Mouse (Mus musculus) heart, postnatal 4 days (tissue): ENCODE results near the gene Bcl2l15. TPM values are rescaled to one million over a fixed set of nuclear protein-coding genes. Genes with fewer than 3 reads are reported as not detected.
"Not testable (repeated sequence)": the region's sequence is repeated elsewhere in the genome, so short reads cannot be mapped to it uniquely, and the experiment has no call there.

Experiments
- DNase-seq: peaks from one replicate; pipeline ENCODE4 v3.0.0; 2021
- total RNA-seq, 2 experiments: library from RNA; stranded (reverse); gene quantifications; 2 replicates each; pipeline ENCODE4 v1.2.3; 2021

Bcl2l15 gene
- total RNA-seq, 2 experiments from 2014 or later, result not detected

DNA sequence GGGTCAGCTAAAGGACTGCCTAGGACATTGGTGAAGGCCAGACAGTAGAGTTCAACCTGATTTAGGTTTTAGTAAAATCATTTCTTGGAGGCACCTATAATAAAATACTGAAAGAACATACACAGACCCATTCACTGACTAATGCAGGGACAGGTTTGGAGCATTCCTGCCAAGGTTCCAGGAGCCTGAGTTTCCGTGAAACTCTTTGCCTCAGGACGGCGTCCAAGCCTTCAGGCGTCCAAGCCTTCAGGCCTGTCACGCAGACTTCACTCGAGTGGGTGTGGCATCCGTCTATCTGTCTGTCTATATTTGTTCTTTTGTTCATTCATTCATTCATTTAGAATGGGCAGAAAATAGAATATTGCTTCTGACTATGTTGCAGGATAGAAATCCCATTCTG is 1.3 kb upstream of the Bcl2l15 start:
- DNase-seq, result no peak

DNA sequence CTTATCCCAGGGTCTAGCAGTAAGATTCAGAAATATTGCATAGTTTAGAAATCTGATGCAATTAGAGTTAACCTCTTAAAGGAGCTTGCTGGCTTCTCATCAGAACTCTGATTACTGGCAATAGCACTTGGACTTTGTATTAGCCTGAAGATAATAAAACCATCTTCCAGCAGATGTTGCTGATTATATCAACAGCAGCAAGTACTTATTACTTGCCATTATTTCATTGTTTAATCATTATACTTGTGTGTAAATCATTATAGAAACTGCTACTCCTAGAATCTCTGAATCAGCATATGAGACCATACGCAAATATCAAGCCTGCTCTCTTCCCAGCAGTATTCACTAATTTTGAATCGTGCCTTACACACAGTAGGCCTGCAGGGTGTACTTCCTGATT is 1.6 kb downstream of the Bcl2l15 start:
- no peak for DNase-seq

DNA sequence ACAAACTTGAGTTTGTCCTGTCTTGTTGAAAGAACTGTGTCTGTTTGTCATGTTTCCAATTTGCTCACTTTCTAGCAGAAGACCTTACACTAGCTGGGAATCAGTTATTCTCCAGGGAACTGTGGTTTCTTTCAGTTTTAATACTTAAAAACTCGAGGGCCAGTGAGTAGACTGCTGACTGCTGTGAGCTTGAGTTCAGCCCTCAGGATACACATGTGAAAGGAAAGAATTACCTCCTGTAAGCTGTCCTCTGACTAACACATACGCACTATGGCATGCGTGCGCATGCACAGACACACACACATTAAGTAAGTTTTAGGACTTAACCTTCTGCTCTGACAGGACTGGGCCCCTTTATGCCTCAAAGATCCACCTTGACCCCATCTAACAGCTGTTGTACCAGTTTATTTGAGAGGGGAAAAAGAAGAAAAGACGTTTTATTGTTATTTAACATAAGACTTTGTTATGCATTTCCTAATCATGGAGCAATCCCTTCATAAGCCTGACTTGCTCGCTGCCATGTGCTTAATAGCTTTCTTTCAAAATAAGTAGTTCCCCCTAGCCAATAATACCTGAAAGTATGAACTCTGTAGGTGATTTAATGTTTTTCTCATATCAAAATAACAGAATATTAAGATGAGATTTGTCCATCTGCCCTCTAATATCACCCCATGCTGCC is 3.0 kb downstream of the Bcl2l15 start:
- no peak for DNase-seq

DNA sequence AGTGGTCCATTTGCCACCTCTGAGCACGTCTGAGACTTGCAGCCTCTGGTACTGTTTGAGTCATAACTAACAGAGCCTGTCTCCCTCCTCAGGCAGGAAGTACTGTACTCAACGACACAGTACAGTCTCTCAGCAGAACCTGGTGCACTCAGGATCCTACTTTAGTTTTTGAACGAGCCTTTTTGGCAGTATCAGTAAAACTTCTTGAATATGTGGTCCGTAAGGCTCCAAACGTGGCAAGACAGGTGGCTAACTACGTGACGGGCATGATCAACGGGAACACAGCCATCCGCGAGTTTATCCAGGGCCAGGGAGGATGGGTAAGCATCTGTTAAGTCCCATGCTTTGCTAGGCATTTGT is 3.5 kb downstream of the Bcl2l15 start:
- DNase-seq, result no peak

DNA sequence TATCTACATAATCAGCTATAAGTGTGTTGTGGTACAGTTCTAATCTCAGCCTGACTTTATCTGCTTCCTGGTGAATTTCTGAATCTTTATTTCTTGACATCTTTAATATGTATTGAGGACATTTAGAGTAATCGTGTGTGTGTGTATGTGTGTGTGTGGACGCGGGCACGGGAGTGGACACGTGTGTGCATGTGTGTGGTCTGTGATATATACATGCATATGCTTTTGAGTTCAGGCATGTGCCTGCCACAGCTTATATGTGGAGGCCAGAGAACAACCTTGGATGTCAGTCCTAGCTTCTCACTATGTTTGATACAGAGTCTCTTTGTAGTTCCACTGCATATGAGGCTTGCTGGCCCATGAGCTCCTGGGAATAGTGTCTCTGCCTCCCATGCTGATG is 4.1 kb downstream of the Bcl2l15 start:
- no peak for DNase-seq

DNA sequence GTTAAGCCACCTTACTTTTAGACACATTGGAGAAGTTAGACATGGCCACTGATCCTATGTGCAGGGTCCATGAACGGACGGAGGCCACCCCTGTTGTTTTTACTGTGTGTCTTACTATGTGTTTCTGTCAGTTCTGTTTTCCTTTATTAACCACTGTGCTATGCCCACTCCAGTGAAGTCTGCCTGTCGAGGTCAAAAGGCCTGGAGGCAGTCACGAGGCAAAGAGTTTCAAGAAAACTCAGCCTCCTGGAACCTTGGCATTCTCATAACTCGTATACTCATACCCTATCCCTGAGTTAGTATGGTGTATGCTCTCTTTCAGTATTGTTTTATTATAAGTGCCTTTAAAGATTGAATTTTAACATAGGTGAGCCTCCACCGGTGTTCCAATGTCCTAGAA is 7.3 kb downstream of the Bcl2l15 start:
- no peak for DNase-seq

DNA sequence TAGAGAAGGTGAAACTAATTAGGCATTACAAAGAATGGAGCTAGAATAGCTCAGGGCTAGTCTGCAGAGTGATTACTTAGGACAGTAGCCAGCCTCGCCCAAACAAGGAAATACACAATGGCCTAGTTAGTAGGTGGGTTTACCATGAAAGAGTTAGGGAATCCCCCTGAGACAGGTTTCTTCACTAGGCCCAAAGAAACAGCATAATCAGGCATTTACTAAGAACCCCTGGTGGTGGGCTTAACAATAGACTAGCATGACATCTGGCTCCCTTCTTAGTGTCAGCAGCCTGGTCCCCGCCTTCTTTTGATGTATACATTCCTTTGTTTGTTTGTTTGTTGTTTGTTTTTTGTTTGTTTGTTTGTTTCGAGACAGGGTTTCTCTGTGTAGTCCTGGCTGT is 7.8 kb downstream of the Bcl2l15 start:
- not testable (repeated sequence) for DNase-seq

DNA sequence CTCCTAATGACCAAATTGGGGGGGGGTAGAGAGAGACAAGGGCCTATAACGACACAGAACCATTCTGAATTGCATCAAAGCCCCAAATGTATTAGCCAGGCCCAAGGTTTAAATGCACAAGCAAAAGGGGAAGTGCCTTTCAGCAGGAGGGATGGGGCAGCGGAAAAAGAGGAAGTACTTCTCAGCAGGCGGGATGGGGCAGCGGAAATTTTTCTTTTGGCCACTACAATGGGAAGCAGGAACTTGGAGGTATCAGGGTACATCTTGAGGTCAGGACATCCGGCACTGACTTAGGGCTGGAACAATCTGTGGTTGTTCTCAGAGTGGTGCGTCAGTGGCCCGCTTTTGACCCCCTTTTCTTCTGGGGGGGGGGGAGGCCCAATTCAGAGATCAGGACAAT is 8.5 kb downstream of the Bcl2l15 start:
- not testable (repeated sequence) for DNase-seq

DNA sequence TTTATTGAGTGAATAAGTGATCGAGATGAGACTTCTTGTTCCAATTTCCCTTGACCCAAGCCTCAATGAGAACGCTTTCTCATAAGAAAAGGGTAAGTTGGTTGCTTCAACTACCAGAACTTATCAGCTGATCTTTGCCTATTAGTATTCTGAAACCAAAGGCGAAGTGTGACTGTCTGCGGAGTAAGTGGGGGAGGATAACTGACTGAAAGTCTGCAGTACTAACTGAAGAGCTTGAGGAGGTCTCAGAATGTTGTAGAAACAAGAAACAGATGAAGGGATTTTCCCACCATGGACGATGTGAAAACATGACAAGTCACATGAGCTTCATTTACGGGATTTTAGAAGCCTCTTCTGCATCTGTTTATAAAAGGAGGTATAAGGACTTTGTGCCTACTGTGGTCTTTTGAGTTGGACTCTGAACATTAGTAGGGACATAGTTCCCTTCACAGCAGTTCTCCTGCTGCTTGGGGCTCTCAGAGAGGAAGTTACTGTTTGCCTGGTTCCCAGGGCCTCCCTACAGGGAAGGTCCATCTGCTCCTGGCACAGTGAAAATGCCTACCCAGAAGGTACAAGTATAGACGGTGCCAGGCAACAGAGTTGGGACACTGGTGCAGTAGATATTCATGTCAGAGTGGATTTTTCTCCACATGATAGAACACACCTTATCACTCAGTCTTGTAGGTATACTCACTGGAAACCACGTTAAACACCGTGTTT is 18.4 kb downstream of the Bcl2l15 start:
- DNase-seq, result no peak

DNA sequence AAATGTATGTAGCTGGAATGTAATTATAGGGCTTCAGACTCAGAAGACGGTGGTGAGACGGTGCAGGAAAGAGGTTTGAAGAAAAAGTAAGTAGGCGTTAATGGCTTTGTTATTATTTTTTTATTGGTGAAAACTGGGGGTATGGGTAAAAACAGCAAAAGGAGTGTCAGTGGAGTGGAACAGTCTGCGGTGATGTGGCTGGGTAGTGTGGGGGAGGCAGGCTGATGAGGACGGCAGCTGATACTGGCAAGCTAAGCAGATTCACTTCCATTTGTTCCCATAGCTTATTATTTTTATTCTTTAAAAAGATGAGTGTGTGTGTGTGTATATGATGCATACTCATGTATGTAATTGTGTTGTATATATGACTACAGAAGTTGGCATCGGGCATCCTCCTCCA is 19.1 kb downstream of the Bcl2l15 start:
- no peak for DNase-seq

DNA sequence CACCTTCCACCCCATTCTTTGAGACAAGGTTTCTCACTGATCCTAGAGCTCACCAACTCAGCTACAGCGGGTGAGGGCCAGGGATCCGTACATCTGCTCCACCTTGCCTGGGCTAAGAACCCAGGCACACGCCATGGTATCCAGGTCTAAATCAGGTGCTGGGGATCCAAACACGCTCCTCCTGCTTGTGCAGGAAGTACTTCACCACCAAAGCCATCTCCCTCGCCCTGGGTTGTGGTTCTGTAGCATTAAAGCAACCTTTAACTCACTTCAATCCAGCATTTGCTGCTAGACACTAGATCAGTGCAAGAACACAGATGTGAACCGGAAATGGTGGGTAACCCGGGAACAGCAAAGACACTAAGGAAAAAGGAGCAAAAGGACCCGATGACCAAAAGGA is 19.5 kb downstream of the Bcl2l15 start:
- DNase-seq, result no peak

DNA sequence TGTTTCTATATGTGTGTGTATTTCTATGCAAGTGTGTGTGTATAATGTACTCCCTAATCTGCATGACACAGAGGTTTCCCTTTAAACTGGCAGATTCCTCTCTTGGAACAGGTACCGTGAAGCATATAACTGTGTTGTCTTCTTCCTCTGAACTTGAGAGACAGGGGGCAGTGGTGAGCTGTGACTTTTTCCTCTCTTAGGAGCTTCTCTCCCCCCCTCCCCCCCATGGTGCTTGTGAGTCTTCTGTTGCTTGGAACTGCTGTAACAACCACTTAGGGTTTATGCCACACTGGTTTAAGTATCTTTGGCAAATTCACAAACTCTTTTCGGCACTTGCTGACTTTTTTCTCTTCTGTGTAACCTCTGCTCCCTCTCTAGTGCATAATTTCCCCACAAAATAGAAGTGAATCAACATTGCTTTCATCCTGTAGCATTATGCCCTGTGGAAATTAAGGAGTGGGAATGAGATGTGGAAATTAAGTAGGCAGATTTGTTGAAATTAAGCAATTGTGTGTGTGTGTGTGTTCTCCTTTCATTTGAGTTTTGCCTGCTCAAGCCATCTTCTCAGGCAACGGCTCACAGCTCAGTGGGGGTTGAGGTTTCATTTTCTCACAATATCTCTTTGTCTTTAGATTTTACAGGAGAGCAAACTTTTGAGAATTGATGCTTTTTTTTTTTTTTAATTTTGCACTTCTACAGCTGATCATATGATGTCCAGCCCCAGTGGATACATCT is 20.3 kb downstream of the Bcl2l15 start:
- DNase-seq, result peak; percentile 59

DNA sequence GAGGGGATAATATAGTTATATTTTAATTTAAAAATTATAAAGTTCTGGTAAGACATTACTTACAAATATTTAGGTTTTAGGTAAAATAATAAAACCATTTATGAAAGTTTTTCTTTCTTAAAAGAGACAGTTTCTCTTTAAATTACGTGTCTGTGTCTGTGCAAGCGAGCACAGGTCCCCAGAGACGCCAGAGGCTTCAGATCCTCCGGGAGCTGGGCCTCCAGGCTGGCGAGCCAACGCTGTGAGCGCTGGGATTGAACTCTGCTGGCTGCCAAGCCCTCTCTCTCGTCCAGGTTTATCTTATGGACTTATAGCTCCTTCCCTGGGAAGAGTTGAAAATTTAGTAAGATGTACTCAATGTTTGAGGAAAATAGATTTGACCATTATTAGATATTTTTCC is 21.4 kb downstream of the Bcl2l15 start:
- peak; percentile 16 for DNase-seq

DNA sequence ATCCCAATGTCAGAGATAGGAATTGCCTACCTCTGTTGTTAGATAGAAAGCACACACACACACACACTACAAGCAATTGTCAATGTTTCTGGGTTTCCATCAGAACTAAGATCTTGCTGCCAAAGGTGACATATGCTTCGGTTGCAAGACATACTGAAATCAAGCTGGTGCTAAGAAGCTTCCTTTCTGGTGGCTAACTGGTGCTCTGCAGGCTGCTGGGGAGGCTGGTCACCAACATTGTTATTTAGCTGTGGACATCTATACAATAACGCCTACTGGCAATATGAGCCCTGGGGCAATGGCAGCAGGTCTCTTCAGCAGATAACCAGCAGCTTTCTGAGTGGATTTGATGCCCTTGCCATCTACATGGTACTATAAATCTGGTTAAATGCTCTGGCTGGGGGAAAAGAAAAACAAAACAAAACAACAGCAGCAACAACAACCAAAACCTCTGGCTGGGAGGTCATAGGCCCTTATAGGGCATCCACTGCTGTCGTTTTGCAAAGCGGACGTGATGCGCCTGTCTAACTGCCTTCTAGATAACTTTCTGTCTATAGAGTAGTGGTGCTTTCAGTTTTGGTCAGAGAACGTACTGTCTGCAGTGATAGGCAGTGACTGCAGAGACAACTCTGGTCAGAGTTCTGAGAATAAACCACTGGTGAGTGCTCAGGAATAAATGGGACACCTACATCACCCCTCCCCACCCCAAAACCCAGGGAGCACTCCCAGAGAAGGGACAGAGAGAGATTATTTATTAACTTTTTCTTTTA is 24.8 kb downstream of the Bcl2l15 start:
- no peak for DNase-seq

DNA sequence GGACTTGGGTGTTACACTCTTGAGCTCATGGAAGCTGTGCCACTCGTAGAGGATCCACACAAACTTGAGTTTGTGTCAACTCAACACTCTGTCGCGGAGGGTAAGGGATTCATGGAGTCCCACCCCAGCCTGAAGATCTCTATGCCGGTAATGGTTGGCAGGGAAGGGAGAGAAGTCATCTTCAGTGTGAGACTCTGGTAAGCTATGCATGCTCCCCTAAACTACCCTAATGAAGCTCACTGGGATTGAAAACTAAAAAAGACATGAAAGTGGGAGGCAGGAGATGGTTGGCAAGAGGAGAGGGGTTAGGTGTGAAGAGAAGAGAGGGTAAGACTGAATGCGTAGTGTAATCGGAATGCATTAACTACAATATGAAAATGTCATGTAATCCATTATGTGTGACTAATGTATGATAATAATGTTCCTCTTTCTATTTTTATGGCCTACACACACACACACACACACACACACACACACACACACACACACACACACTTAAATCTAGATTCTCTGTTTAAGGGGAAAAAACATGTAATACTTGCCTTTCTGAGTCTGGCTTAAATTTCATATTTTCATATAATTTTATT is 25.7 kb downstream of the Bcl2l15 start:
- no peak for DNase-seq

DNA sequence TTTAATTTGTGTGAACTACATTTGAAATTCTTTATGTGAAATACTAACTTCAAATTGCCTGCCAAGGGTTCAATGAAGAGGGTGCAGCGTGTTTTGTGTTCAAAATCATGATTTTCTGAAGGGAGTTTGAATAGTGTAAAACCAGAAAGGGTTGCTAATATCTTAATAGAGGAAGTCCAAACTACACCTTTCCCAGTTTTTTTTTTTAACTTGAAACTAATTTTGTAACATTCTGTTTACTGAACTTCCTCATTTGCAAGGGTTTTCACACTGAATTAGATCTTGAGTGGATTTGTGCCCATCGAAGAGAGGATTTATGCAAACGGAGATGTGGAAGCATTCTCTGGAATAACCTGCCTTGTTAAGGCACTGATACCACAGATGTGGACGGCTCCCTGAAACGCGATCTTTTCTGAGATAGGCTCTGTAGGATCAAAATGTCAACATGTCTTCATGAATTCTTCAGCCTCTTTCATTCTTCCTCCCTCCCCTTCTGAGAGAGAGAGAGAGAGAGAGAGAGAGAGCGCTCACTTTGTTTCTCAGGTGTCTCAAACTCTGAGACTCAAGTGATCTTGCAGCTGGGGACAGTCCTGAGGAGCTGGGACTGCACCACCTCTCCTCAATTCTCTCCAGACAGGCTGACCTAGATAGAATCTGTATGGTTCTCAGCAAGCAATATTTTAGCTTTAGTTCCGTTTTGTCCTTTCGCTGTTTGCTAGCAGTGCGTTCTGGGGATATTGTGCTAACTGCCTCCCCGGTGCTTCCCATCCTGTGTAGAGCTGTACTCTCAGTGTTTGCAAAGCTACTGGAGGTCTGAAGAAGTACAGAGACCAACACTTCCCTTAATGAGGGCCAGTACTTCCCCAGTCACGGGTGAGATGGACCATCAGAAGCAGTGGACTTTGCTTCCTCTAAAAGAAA is 26.7 kb downstream of the Bcl2l15 start, which contains the start of gene Ptpn22:
Gene Ptpn22, plus strand, starts transcription at position 915 of the 921 bp plus-strand sequence.
- DNase-seq, result no peak

DNA sequence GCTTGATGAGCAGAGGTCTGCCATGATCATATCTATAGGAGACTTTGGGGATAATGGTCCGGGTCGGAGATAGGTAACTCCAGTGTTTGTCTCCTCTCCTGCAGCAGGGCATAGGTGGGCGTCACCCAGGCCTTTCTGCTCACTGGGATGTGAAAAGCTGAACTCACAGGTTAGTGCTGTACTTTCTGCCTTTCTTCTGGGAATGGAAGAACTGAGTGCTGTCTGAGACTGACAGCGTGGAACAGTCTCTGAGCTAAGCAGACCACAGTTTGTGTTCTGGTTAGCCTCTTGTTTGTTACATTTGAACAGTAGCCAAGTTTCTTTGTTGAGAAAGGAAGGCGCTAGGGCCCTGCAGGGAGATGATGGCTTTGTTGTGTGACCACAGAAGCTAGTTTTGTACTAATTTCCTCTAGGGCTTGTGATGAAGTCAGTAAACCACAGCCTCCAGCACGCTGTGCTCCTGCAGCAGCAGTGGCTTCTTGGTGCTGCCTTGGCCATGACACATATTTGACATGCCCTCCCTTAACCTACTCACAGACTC is 27.5 kb downstream of the Bcl2l15 start:
- peak; percentile 8 for DNase-seq

DNA sequence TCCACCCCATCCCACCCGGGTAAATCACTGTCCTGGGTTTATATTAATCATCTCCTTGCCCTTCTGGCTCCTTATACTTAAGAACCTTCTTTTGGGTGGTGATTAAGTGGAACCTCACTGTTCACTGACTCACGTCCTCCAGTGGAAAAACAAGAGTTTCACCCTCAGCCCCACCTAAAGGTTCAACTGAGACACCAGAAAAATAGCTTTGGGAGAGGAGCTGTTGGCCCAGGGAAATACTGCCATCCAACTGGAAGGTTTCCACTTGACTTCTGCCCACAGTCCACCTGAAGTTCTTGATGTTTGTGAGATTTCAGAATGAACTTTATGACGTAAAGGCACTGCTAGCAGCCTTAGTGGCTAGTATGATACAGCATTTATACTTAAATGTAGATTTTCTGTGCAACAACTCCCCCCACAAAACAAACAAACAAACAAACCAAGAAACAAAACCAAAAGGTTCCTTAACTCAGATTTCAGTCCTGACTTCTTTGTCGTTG is 30.4 kb downstream of the Bcl2l15 start:
- DNase-seq, result no peak

DNA sequence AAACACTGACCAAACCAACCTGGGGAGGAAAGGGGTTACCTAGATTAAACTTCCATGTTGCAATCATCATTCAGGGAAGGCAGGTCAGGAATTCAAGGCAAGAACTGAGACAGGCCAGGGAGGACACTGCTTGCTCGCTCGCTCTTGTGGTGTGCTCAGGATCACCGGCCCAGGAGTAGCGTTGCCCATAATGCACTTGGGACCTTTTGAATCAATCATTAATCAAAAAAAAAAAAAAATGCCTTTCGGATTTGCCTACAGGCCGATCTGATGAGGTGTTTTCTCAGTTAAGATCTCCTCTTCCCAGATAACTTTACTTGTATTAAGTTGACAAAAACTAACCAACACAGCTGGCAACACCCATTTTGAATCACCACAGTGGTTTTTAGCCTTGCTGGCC is 31.8 kb downstream of the Bcl2l15 start:
- DNase-seq, result no peak

DNA sequence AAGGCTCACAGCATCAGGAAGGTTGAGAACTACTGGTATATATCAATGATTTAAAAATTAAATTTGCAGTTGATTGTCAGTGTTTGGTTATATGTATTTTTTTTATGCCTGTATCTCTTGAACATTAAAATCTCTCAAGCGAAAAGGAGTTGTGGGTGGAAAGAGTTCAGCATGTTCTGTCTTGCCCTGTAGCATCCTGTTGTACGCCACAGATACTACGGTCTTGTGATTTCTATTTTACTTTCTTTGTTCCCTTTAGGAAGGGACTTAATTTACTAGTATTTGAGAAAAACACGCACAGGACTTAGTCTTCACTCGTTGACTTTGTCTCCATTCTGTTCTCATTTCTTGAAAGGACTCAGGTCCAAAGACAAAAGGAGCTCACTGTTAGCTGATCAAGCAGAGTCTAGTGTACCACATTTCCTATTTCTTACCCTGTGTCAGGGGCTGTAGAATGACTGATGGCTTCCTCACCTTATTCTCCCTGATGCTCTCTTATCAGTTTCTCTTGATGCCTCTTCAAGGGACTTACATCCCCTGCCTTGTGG is 35.1 kb downstream of the Bcl2l15 start:
- DNase-seq, result no peak

DNA sequence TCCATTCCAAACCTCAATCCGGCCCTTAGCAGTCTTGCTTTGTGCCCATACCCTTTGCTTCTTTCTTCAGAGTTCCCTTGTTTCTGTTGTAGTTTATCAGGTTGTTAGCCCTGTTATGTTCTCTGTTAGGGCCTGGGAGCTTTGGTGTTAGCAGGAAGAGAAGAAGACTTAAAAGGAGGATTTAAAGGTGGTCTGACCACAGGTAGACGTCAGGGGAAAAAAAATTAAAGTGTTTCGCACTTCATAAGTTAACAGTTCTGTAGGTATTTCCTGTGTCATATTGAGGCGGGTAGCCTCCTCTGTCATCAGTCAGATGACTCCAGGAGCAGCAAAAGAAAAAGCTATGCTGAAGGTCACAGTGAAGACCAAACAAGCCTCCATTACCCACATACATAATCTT is 35.6 kb downstream of the Bcl2l15 start:
- no peak for DNase-seq
